Mouse (Mus musculus): ENCODE results near the gene Ubash3a. TPM values are rescaled to one million over a fixed set of nuclear protein-coding genes. Genes with fewer than 3 reads are reported as not detected.
A peak's percentile ranks its signal among the peaks of the same experiment; 100 is the strongest.

Gene Ubash3a
- total and polyA plus RNA-seq, 3 experiments = 0.29 to 0.36 TPM; not detected in 1

- TF ChIP-seq EP300 (IDR thresholded peaks at IDR 0.05; ENCODE audit: insufficient read depth, low read depth, low read length) = no peak
- TF ChIP-seq CTCF (IDR thresholded peaks at IDR 0.05) = peak; percentile 57
- no peak for TF ChIP-seq POLR2A (IDR thresholded peaks at IDR 0.05; ENCODE audit: insufficient read depth, low read depth, low read length)
- intact Hi-C loops (cut with DNase I) = no loop called here
- Histone ChIP-seq H3K27ac (no peak overlapping the region), H3K4me1 (ENCODE audit: control insufficient read depth, insufficient read depth, low read length) (no peaks in the 10 kb centered on the region), H3K36me3 (ENCODE audit: control insufficient read depth, insufficient read depth, low read length) (no peaks in the 10 kb centered on the region), H3K4me3 (no peak overlapping the region), H3K79me2 (replicated peaks; ENCODE audit: control insufficient read depth, insufficient read depth, low read length) (no peaks in the 10 kb centered on the region), H3K9ac (ENCODE audit: low read depth, low read length) (no peak overlapping the region), H3K27me3 (ENCODE audit: control insufficient read depth, insufficient read depth, low read length) (no peaks in the 10 kb centered on the region)
- no peak for DNase-seq
- WGBS = 66% methylated on average over 4 of the region's 4 CpGs
Measured at GRCm38 (mm10) chr17:31259825-31260224, 52.2 kb downstream of the Ubash3a start.

- intact Hi-C loops (cut with DNase I) = no loop called here
- no peaks in the 10 kb centered on the region for H3K79me2 ChIP-seq (replicated peaks; ENCODE audit: control insufficient read depth, insufficient read depth, low read length)
- TF ChIP-seq EP300 (IDR thresholded peaks at IDR 0.05; ENCODE audit: insufficient read depth, low read depth, low read length) (no peak), CTCF (IDR thresholded peaks at IDR 0.05) (no peak), POLR2A (IDR thresholded peaks at IDR 0.05; ENCODE audit: insufficient read depth, low read depth, low read length) (no peak)
- no peaks in the 10 kb centered on the region for H3K4me1 ChIP-seq (ENCODE audit: control insufficient read depth, insufficient read depth, low read length)
- H3K9ac ChIP-seq (ENCODE audit: low read depth, low read length) = no peak overlapping the region
- H3K27me3 ChIP-seq (ENCODE audit: control insufficient read depth, insufficient read depth, low read length) = no peaks in the 10 kb centered on the region
- WGBS = 60% methylated on average over 7 of the region's 7 CpGs
- no peaks in the 10 kb centered on the region for H3K36me3 ChIP-seq (ENCODE audit: control insufficient read depth, insufficient read depth, low read length)
- no peak overlapping the region for H3K4me3 ChIP-seq
- peak overlapping the region; percentile 50 for H3K27ac ChIP-seq
- peak; percentile 81 to 88 for DNase-seq
Measured at GRCm38 (mm10) chr17:31260430-31260829, 52.8 kb downstream of the Ubash3a start.

GRCm38 (mm10) chr17:31261352-31261751, 53.7 kb downstream of the Ubash3a start:
- H3K36me3 ChIP-seq (ENCODE audit: control insufficient read depth, insufficient read depth, low read length) = no peaks in the 10 kb centered on the region
- no peak overlapping the region for H3K4me3 ChIP-seq
- H3K79me2 ChIP-seq (replicated peaks; ENCODE audit: control insufficient read depth, insufficient read depth, low read length) = no peaks in the 10 kb centered on the region
- no peak for TF ChIP-seq EP300 (IDR thresholded peaks at IDR 0.05; ENCODE audit: insufficient read depth, low read depth, low read length)
- TF ChIP-seq CTCF (IDR thresholded peaks at IDR 0.05) = no peak
- no peak for TF ChIP-seq POLR2A (IDR thresholded peaks at IDR 0.05; ENCODE audit: insufficient read depth, low read depth, low read length)
- no peaks in the 10 kb centered on the region for H3K27me3 ChIP-seq (ENCODE audit: control insufficient read depth, insufficient read depth, low read length)
- WGBS = 85% methylated on average over 6 of the region's 6 CpGs
- no peak overlapping the region for H3K9ac ChIP-seq (ENCODE audit: low read depth, low read length)
- intact Hi-C loops (cut with DNase I) = no loop called here
- H3K4me1 ChIP-seq (ENCODE audit: control insufficient read depth, insufficient read depth, low read length) = no peaks in the 10 kb centered on the region
- no peak for DNase-seq
- H3K27ac ChIP-seq = no peak overlapping the region

GRCm38 (mm10) chr17:31262715-31263114, 55.0 kb downstream of the Ubash3a start:
- no peaks in the 10 kb centered on the region for H3K79me2 ChIP-seq (replicated peaks; ENCODE audit: control insufficient read depth, insufficient read depth, low read length)
- TF ChIP-seq POLR2A (IDR thresholded peaks at IDR 0.05; ENCODE audit: insufficient read depth, low read depth, low read length) = no peak
- H3K27ac ChIP-seq = peak overlapping the region; percentile 2; the same call in 1 of the 2 replicates
- no peak overlapping the region for H3K4me3 ChIP-seq
- no peaks in the 10 kb centered on the region for H3K4me1 ChIP-seq (ENCODE audit: control insufficient read depth, insufficient read depth, low read length)
- intact Hi-C loops (cut with DNase I) = no loop called here
- no peak for DNase-seq
- WGBS = 49% methylated on average over 5 of the region's 5 CpGs
- H3K9ac ChIP-seq (ENCODE audit: low read depth, low read length) = no peak overlapping the region
- H3K36me3 ChIP-seq (ENCODE audit: control insufficient read depth, insufficient read depth, low read length) = no peaks in the 10 kb centered on the region
- H3K27me3 ChIP-seq (ENCODE audit: control insufficient read depth, insufficient read depth, low read length) = no peaks in the 10 kb centered on the region

- DNase-seq = no peak
- Histone ChIP-seq H3K27ac (no peak overlapping the region), H3K79me2 (replicated peaks; ENCODE audit: control insufficient read depth, insufficient read depth, low read length) (no peaks in the 10 kb centered on the region), H3K27me3 (ENCODE audit: control insufficient read depth, insufficient read depth, low read length) (no peaks in the 10 kb centered on the region), H3K36me3 (ENCODE audit: control insufficient read depth, insufficient read depth, low read length) (no peaks in the 10 kb centered on the region), H3K9ac (ENCODE audit: low read depth, low read length) (no peak overlapping the region), H3K4me3 (no peak overlapping the region), H3K4me1 (ENCODE audit: control insufficient read depth, insufficient read depth, low read length) (no peaks in the 10 kb centered on the region)
- TF ChIP-seq CTCF (IDR thresholded peaks at IDR 0.05) (no peak), EP300 (IDR thresholded peaks at IDR 0.05; ENCODE audit: insufficient read depth, low read depth, low read length) (no peak), POLR2A (IDR thresholded peaks at IDR 0.05; ENCODE audit: insufficient read depth, low read depth, low read length) (no peak)
- intact Hi-C loops (cut with DNase I) = no loop called here
- 91% methylated on average over 5 of the region's 5 CpGs for WGBS
Measured at GRCm38 (mm10) chr17:31263770-31264169, 56.1 kb downstream of the Ubash3a start.

- DNase-seq = no peak
- H3K27me3 ChIP-seq (ENCODE audit: control insufficient read depth, insufficient read depth, low read length) = no peaks in the 10 kb centered on the region
- H3K9ac ChIP-seq (ENCODE audit: low read depth, low read length) = no peak overlapping the region
- no peaks in the 10 kb centered on the region for H3K36me3 ChIP-seq (ENCODE audit: control insufficient read depth, insufficient read depth, low read length)
- H3K4me1 ChIP-seq (ENCODE audit: control insufficient read depth, insufficient read depth, low read length) = no peaks in the 10 kb centered on the region
- intact Hi-C loops (cut with DNase I) = no loop called here
- no peak overlapping the region for H3K27ac ChIP-seq
- TF ChIP-seq EP300 (IDR thresholded peaks at IDR 0.05; ENCODE audit: insufficient read depth, low read depth, low read length) (no peak), POLR2A (IDR thresholded peaks at IDR 0.05; ENCODE audit: insufficient read depth, low read depth, low read length) (no peak), CTCF (IDR thresholded peaks at IDR 0.05) (no peak)
- 78% methylated on average over 6 of the region's 6 CpGs for WGBS
- H3K4me3 ChIP-seq = no peak overlapping the region
- no peaks in the 10 kb centered on the region for H3K79me2 ChIP-seq (replicated peaks; ENCODE audit: control insufficient read depth, insufficient read depth, low read length)
Measured at GRCm38 (mm10) chr17:31264372-31264771, 56.7 kb downstream of the Ubash3a start.

Data from heart, adult 2 months (tissue).